Mouse (Mus musculus): ENCODE results near the gene Gm43720.

DNA sequence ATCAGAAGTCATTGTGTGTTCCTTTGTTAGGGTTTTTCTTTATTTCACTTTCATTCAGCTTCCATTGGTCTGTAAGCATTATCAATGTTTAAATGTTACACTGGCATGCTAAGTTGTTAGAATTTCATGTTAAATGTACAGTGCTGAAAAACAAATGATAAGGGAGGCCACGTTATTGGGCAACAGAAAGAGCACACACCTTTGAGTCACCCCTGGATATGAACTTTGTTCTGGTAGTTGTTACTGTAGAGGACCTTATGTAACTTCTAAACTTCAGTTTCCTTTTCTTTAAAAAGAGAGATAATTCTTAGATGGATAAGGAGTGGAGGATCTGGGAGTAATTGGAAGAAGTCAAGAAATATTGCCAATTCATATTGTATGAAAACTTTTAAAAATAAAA, 11.9 kb upstream of the Gm43720 start:
- TF ChIP-seq CTCF (conservative IDR thresholded peaks at IDR 0.05; ENCODE audit: insufficient read depth, insufficient read length, low read depth, low read length) (no peak), POLR2A (IDR thresholded peaks at IDR 0.05; ENCODE audit: low read depth, low read length) (no peak)

Measured in kidney, adult 2 months (tissue).